Mouse (Mus musculus) lung, embryonic 14.5 days (tissue): ENCODE data around the gene Gm904. TPM values are rescaled to one million over a fixed set of nuclear protein-coding genes. Genes with fewer than 3 reads are reported as not detected.
"Not testable (repeated sequence)": the region's sequence is repeated elsewhere in the genome, so short reads cannot be mapped to it uniquely, and the experiment has no call there.

ENCODE experiments used
- ATAC-seq: fragments of 200-750 bp; cut with Nextera tagmentation; 2 replicates; pipeline ENCODE4 v1.8.0; 2017; ENCODE audit warnings: mild to moderate bottlenecking, moderate TSS enrichment, moderate library complexity; ENCODE audit not compliant: insufficient read depth
- DNase-seq: peaks from one replicate; pipeline ENCODE4 v3.0.0-alpha.2; 2015
- H3K27ac ChIP-seq: fragments of 300-500 bp; sonication (generic); 2 replicates; pipeline ENCODE4 v1.5.1; 2014; ENCODE audit warnings: low read depth, mild to moderate bottlenecking, moderate library complexity
- H3K27me3 ChIP-seq: fragments of 300-500 bp; sonication (generic); 2 replicates; pipeline ENCODE4 v1.6.1; 2014; ENCODE audit warnings: low read length, control low read depth; ENCODE audit not compliant: insufficient read depth
- H3K36me3 ChIP-seq: fragments of 300-500 bp; sonication (generic); 2 replicates; pipeline ENCODE4 v1.6.1; 2014; ENCODE audit warnings: control low read depth; ENCODE audit not compliant: insufficient read depth
- H3K4me1 ChIP-seq: fragments of 300-500 bp; sonication (generic); 2 replicates; pipeline ENCODE4 v1.6.1; 2014; ENCODE audit warnings: antibody characterized with exemption, control low read depth; ENCODE audit not compliant: insufficient read depth
- H3K4me2 ChIP-seq: fragments of 300-500 bp; sonication (generic); 2 replicates; pipeline ENCODE4 v1.6.1; 2014; ENCODE audit warnings: mild to moderate bottlenecking
- H3K4me3 ChIP-seq: fragments of 300-500 bp; sonication (generic); 2 replicates; pipeline ENCODE4 v1.5.1; 2014; ENCODE audit warnings: low read depth, low read length
- H3K9ac ChIP-seq: fragments of 300-500 bp; sonication (generic); 2 replicates; pipeline ENCODE4 v1.6.1; 2014
- H3K9me3 ChIP-seq: fragments of 300-500 bp; sonication (generic); 2 replicates; pipeline ENCODE4 v1.6.1; 2016; ENCODE audit warnings: low read depth, low read length, control low read depth
- WGBS: fragments of 180-500 bp; shearing (Covaris S2); extraction: QIAGEN DNeasy Blood & Tissue Kit; methylation state at CpG from one replicate; pipeline ENCODE4 v1.1.7; 2014; 5-methylcytosine and 5-hydroxymethylcytosine counted together
- microRNA-seq: library from miRNA; unstranded; fragments of <30 nt; microRNA quantifications from one replicate; pipeline ENCODE4, GENCODE M21; 2016; ENCODE audit warnings: borderline number of aligned reads
- polyA plus RNA-seq: library from polyadenylated mRNA; unstranded; fragments of >200 nt; fragmentation: Nextera tagmentation; extraction: Ambion mirVana; gene quantifications from 2 replicates; pipeline ENCODE4 v1.2.1, GENCODE M21; 2014

Gene Gm904
- not detected in 2 replicates for polyA plus RNA-seq

GRCm38 (mm10) chr13:50642928-50643327 lies at the start of gene Gm904:
Gene Gm904, plus strand, starts transcription at chr13:50643228.
- not testable (repeated sequence) for H3K27me3 ChIP-seq

GRCm38 (mm10) chr13:50648771-50649170 lies 5.7 kb downstream of the Gm904 start:
- not testable (repeated sequence) for H3K27ac ChIP-seq, H3K4me2 ChIP-seq, H3K9ac ChIP-seq, H3K27me3 ChIP-seq, DNase-seq, H3K9me3 ChIP-seq, H3K4me3 ChIP-seq, H3K4me1 ChIP-seq, H3K36me3 ChIP-seq, ATAC-seq
- 53% methylated on average over 2 of the region's 2 CpGs for WGBS

More at GRCm38 (mm10) chr13:50642928-50643327, at the start of gene Gm904:
- H3K27ac ChIP-seq, H3K4me2 ChIP-seq, H3K4me3 ChIP-seq, H3K36me3 ChIP-seq, DNase-seq, H3K9me3 ChIP-seq, H3K9ac ChIP-seq, ATAC-seq, H3K4me1 ChIP-seq: not testable (repeated sequence)

Small RNA genes within 50 kb of the gene (microRNA-seq; reads per million reads assigned to microRNA genes)
- gene Gm23952: not detected
- gene Mir683-2: not detected

Other genes starting within 250 kb of the Gm904 start
- gene Fbxw17, start 225.4 kb upstream of the Gm904 start, polyA plus RNA-seq: 36.4 and 40.5 TPM in 2 replicates
- gene Gm47429, start 199.3 kb upstream of the Gm904 start, polyA plus RNA-seq: not detected in 2 replicates
- not detected in 2 replicates for gene Nutm2, start 175.9 kb upstream of the Gm904 start, polyA plus RNA-seq
- not detected in 2 replicates for gene Gm8765, start 55.1 kb downstream of the Gm904 start, polyA plus RNA-seq